8 mouse cellular contexts compared by ENCODE assay signal in the genomic region with DNA sequence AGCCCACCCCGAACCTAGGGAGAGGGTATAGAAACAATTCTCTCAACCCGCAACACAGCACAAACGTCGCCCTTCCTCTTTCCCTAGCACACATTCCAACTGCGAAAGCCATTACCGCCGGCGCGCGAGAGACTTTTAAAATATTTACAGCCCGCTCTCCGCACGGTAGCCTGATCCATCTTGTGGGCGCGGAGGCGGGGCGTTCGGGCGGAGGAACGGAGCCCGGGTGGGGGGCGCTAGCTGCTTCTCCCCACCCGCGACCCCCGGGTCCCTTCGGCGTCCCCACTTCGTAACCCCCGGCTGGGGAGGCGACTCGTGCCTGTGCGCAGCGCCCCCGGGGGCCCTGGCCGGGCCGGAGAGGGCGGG. TPM values are rescaled to one million over a fixed set of nuclear protein-coding genes. Genes with fewer than 3 reads are reported as not detected.
DNase-seq lines count a peak whose midpoint lies in the region; ATAC-seq lines count a peak whose summit lies in the region.

No protein-coding gene starts in this region.

- intact Hi-C loops in left cerebral cortex, postnatal 4 days (cut with DNase I) = loop anchor here (10.0 kb wide), 1 partner anchor 463 kb away; no protein-coding TSS in a partner anchor

- ATAC-seq in embryonic facial prominence, embryonic 11.5 days (replicated peaks; ENCODE audit: insufficient number of reproducible peaks, low FRiP score, low TSS enrichment, low read depth) = no peak
- peak; percentile 29; the same call in 1 of the 2 replicates for ATAC-seq in hindbrain, embryonic 15.5 days (ENCODE audit: low FRiP score, low read depth)
- ATAC-seq in midbrain, embryonic 15.5 days (replicated peaks) = no peak; the same call in 1 of the 2 replicates

- WGBS in embryonic facial prominence, embryonic 11.5 days = 2% methylated on average over 34 of the region's 37 CpGs
- 4% methylated on average over 35 of the region's 37 CpGs for WGBS in hindbrain, embryonic 15.5 days
- WGBS in midbrain, embryonic 15.5 days = 3% methylated on average over 34 of the region's 37 CpGs

- peak overlapping the region; percentile 92 for H3K27ac ChIP-seq in embryonic facial prominence, embryonic 11.5 days (replicated peaks; ENCODE audit: low read depth, low read length)
- H3K27ac ChIP-seq in hindbrain, embryonic 15.5 days (replicated peaks) = peak overlapping the region; percentile 86
- peak overlapping the region; percentile 91 for H3K27ac ChIP-seq in midbrain, embryonic 15.5 days

- peak; percentile 12 for DNase-seq in left cerebral cortex, postnatal 4 days
- no peak for DNase-seq in left cerebral cortex, adult 9 months (ENCODE audit: low spot score in 2 of 2)
- DNase-seq in embryonic facial prominence, embryonic 11.5 days (ENCODE audit: low spot score) = peak; percentile 22
- DNase-seq in right cerebral cortex, postnatal 10 days (ENCODE audit: low spot score in 2 of 2) = no peak
- no peak for DNase-seq in cerebellum, adult 8-10 months
- no peak for DNase-seq in layer of hippocampus, adult 8-10 months (ENCODE audit: low spot score in 2 of 2)

- no peaks in the 10 kb centered on the region for H3K9me3 ChIP-seq in embryonic facial prominence, embryonic 11.5 days (replicated peaks; ENCODE audit: control insufficient read depth, low read length)
- H3K9me3 ChIP-seq in hindbrain, embryonic 15.5 days = no peaks in the 10 kb centered on the region
- H3K9me3 ChIP-seq in midbrain, embryonic 15.5 days = no peaks in the 10 kb centered on the region

- H3K36me3 ChIP-seq in embryonic facial prominence, embryonic 11.5 days (replicated peaks; ENCODE audit: control insufficient read depth, insufficient read depth, low read depth, low read length) = no peaks in the 10 kb centered on the region
- no peaks in the 10 kb centered on the region for H3K36me3 ChIP-seq in hindbrain, embryonic 15.5 days
- H3K36me3 ChIP-seq in midbrain, embryonic 15.5 days (replicated peaks) = no peaks in the 10 kb centered on the region

- peak overlapping the region; percentile 63 for H3K4me2 ChIP-seq in embryonic facial prominence, embryonic 11.5 days (ENCODE audit: low read depth, low read length)
- peak overlapping the region; percentile 67 for H3K4me2 ChIP-seq in hindbrain, embryonic 15.5 days
- H3K4me2 ChIP-seq in midbrain, embryonic 15.5 days = peak overlapping the region; percentile 60

- H3K4me3 ChIP-seq in embryonic facial prominence, embryonic 11.5 days (ENCODE audit: low read depth, low read length) = peak overlapping the region; percentile 60
- H3K4me3 ChIP-seq in hindbrain, embryonic 15.5 days = peak overlapping the region; percentile 60
- H3K4me3 ChIP-seq in midbrain, embryonic 15.5 days = peak overlapping the region; percentile 59

- peaks cover 44% of the 10 kb centered on the region for H3K27me3 ChIP-seq in embryonic facial prominence, embryonic 11.5 days (ENCODE audit: control insufficient read depth, insufficient read depth, low read length)
- H3K27me3 ChIP-seq in hindbrain, embryonic 15.5 days = peaks cover 69% of the 10 kb centered on the region
- H3K27me3 ChIP-seq in midbrain, embryonic 15.5 days (replicated peaks) = peaks cover 56% of the 10 kb centered on the region

- peaks cover 3% of the 10 kb centered on the region for H3K4me1 ChIP-seq in embryonic facial prominence, embryonic 11.5 days (ENCODE audit: control insufficient read depth, insufficient read depth, low read length)
- peaks cover 35% of the 10 kb centered on the region for H3K4me1 ChIP-seq in hindbrain, embryonic 15.5 days (replicated peaks)
- peaks cover 45% of the 10 kb centered on the region for H3K4me1 ChIP-seq in midbrain, embryonic 15.5 days

- peak overlapping the region; percentile 78 for H3K9ac ChIP-seq in embryonic facial prominence, embryonic 11.5 days (replicated peaks; ENCODE audit: low read length)
- H3K9ac ChIP-seq in hindbrain, embryonic 15.5 days = peak overlapping the region; percentile 65
- peak overlapping the region; percentile 68 for H3K9ac ChIP-seq in midbrain, embryonic 15.5 days

RNA-seq across cellular contexts. Expression of gene Bcor, which starts 32.4 kb away (rescaled TPM):
- 10 to 100 TPM; 30.6 to 31.6 TPM for total RNA-seq in left cerebral cortex, postnatal 4 days (2021)
- 26.9 TPM in 2 replicates for polyA plus RNA-seq in embryonic facial prominence, embryonic 11.5 days (2014; fragmentation: Nextera tagmentation; extraction: Ambion mirVana)
- 13.0 and 15.8 TPM in 2 replicates for polyA plus RNA-seq in hindbrain, embryonic 15.5 days (2015; fragmentation: Nextera tagmentation; extraction: Ambion mirVana)
- 18.4 and 18.8 TPM in 2 replicates for polyA plus RNA-seq in midbrain, embryonic 15.5 days (2015; fragmentation: Nextera tagmentation; extraction: Ambion mirVana)
- total RNA-seq in layer of hippocampus, adult 8-10 months (2022) = 10 to 100 TPM; 17.6 to 21.4 (median 20.3) TPM

Comparison
In these comparisons a context has a peak if more than half of its experiments do, and no peak if none do; other contexts are left out.
1. DNase-seq: peak in left cerebral cortex, postnatal 4 days (single experiment) and embryonic facial prominence, embryonic 11.5 days (single experiment); none in left cerebral cortex, adult 9 months (0 of 2), right cerebral cortex, postnatal 10 days (0 of 2), cerebellum, adult 8-10 months (single experiment) and layer of hippocampus, adult 8-10 months (0 of 2).
2. Peak in every context shown above with its lines, with median percentiles within 50 percentile points of each other: H3K27ac ChIP-seq, H3K4me2 ChIP-seq, H3K4me3 ChIP-seq and H3K9ac ChIP-seq.